Mouse (Mus musculus) neural tube, embryonic 11.5 days (tissue): ENCODE measurements around the gene Apom. TPM values are rescaled to one million over a fixed set of nuclear protein-coding genes. Genes with fewer than 3 reads are reported as not detected.

Source experiments
- ATAC-seq: fragments of 200-750 bp; cut with Nextera tagmentation; 2 replicates; pipeline ENCODE4 v1.8.0; 2017; ENCODE audit warnings: moderate number of reproducible peaks, mild to moderate bottlenecking, moderate TSS enrichment, moderate library complexity; ENCODE audit not compliant: insufficient read depth, low FRiP score, low TSS enrichment
- DNase-seq: peaks from one replicate; pipeline ENCODE4 v3.0.0-alpha.2; 2015; ENCODE audit warnings: low spot score
- H3K27ac ChIP-seq: fragments of 300-500 bp; sonication (generic); 2 replicates; pipeline ENCODE4 v1.5.1; 2014; ENCODE audit warnings: low read depth, mild to moderate bottlenecking, low read length
- H3K27me3 ChIP-seq: fragments of 300-500 bp; sonication (generic); 2 replicates; pipeline ENCODE4 v1.6.1; 2014; ENCODE audit warnings: mild to moderate bottlenecking, low read length, mixed read lengths; ENCODE audit not compliant: control insufficient read depth, insufficient read depth
- H3K36me3 ChIP-seq: fragments of 300-500 bp; sonication (generic); 2 replicates; pipeline ENCODE4 v1.6.1; 2014; ENCODE audit warnings: mild to moderate bottlenecking, low read length, moderate library complexity, mixed read lengths; ENCODE audit not compliant: control insufficient read depth, insufficient read depth
- H3K4me1 ChIP-seq: fragments of 300-500 bp; sonication (generic); 2 replicates; pipeline ENCODE4 v1.6.1; 2014; ENCODE audit warnings: low read length, mixed read lengths; ENCODE audit not compliant: control insufficient read depth, insufficient read depth
- H3K4me2 ChIP-seq: fragments of 300-500 bp; sonication (generic); 2 replicates; pipeline ENCODE4 v1.6.1; 2014; ENCODE audit warnings: low read depth, mild to moderate bottlenecking, moderate library complexity
- H3K4me3 ChIP-seq: fragments of 300-500 bp; sonication (generic); 2 replicates; pipeline ENCODE4 v1.5.1; 2014; ENCODE audit warnings: low read depth, low read length
- H3K9ac ChIP-seq: fragments of 300-500 bp; sonication (generic); 2 replicates; pipeline ENCODE4 v1.6.1; 2014; ENCODE audit warnings: mild to moderate bottlenecking, low read length
- H3K9me3 ChIP-seq: fragments of 300-500 bp; sonication (generic); 2 replicates; pipeline ENCODE4 v1.6.1; 2016; ENCODE audit warnings: low read length; ENCODE audit not compliant: control insufficient read depth
- WGBS: fragments of 180-500 bp; shearing (Covaris S2); extraction: QIAGEN DNeasy Blood & Tissue Kit; methylation state at CpG from one replicate; pipeline ENCODE4 v1.1.7; 2014; 5-methylcytosine and 5-hydroxymethylcytosine counted together
- polyA plus RNA-seq: library from polyadenylated mRNA; unstranded; fragments of >200 nt; fragmentation: Nextera tagmentation; extraction: Ambion mirVana; gene quantifications from 2 replicates; pipeline ENCODE4 v1.2.1, GENCODE M21; 2014

Apom gene
- polyA plus RNA-seq, result 0.81 and 0.93 TPM in 2 replicates

- no peaks in the 10 kb centered on the region for H3K27me3 ChIP-seq
- H3K9ac ChIP-seq, result no peak within 1 kb of the TSS
- no peak within 1 kb of the TSS for H3K4me2 ChIP-seq
- H3K27ac ChIP-seq, result no peak within 1 kb of the TSS
- H3K36me3 ChIP-seq, result no peaks in the 10 kb centered on the region
- H3K4me3 ChIP-seq, result no peak within 1 kb of the TSS
- H3K4me1 ChIP-seq, result peaks cover 3% of the 10 kb centered on the region; the same call in 1 of the 2 replicates
- no peaks in the 10 kb centered on the region for H3K9me3 ChIP-seq
- 81% methylated on average over 15 of the region's 15 CpGs for WGBS
- DNase-seq, result no peak
- ATAC-seq, result no peak
Observed at GRCm38 (mm10) chr17:35131500-35132173, at the start of gene Apom. Gene Apom, minus strand, starts transcription at chr17:35132050.

DNA sequence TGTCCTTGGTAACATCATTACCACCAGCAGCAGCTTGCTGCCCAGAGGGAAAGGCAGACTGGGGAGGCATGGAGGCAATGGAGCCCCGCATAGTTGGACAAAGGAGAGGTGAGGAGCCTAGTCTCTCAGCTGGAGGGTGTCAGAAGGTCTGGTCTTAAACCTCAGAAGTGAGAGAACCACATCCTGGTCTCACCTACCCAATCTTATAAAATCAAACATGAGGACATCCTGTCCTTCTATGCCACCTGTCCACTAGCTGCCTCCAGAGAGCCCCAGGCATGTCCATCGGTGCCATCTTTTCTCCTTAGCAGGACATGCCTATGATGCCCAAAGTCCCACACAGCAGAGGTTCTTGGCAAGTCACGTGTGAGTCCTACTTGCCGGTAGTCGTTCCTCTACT is 48.2 kb upstream of the Apom start:
- H3K4me3 ChIP-seq, result no peak overlapping the region

DNA sequence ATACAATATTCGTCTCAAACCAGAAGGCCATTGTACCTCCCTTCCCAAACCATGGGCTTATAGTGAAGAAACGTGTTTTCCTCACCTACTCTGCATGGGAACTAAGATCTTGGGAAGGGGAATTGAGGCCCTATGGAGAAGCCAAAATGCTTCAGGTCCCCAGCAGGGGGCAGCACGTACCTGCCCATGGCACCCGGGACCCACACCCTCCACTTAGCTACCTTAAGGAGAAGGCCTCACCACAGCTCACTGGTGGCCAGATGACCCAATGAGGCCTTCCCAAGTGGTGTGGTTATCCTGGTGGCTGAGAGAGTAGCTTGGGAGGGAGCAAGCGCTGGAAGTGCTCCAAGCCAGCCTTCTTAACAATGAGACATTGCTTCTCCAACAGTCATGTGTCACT is 46.7 kb upstream of the Apom start:
- no peaks in the 10 kb centered on the region for H3K9me3 ChIP-seq
- H3K27ac ChIP-seq, result no peak overlapping the region
- DNase-seq (peak; percentile 73), ATAC-seq (0 out of 2 replicates have a peak, but pooled peaks have one; percentile 38)
- WGBS, result 15% methylated on average over 5 of the region's 5 CpGs
- H3K4me1 ChIP-seq, result no peaks in the 10 kb centered on the region
- H3K36me3 ChIP-seq, result no peaks in the 10 kb centered on the region
- H3K9ac ChIP-seq, result no peak overlapping the region
- H3K4me2 ChIP-seq, result no peak overlapping the region
- H3K27me3 ChIP-seq, result no peaks in the 10 kb centered on the region
- no peak overlapping the region for H3K4me3 ChIP-seq

More for the DNA sequence above, 48.2 kb upstream of the Apom start:
- H3K4me2 ChIP-seq, result no peak overlapping the region
- WGBS, result 84% methylated on average over 5 of the region's 5 CpGs
- no peak for ATAC-seq
- H3K27ac ChIP-seq, result no peak overlapping the region
- H3K36me3 ChIP-seq, result no peaks in the 10 kb centered on the region
- H3K9ac ChIP-seq, result no peak overlapping the region
- no peak for DNase-seq
- no peaks in the 10 kb centered on the region for H3K27me3 ChIP-seq
- H3K9me3 ChIP-seq, result no peaks in the 10 kb centered on the region
- no peaks in the 10 kb centered on the region for H3K4me1 ChIP-seq

DNA sequence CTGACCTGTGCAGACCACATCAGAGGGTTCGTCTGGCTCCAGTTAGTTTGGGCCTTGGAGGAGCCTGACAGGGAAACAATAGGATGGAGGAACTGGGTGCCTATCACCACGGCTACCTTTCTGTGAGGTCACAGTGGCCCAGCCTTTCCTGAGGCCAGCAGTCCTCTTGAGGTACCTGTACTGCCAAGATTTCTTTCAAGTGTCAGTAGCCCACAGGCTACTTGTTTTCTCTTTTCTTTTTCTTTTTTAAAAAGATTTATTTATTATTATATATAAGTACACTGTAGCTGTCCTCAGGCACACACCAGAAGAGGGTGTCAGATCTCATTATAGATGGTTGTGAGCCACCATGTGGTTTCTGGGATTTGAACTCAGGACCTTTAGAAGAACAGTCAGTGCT is 44.1 kb upstream of the Apom start, which contains the start of gene Aif1:
Gene Aif1, minus strand, starts transcription at position 101 of the 400 bp plus-strand sequence.
- no peak within 1 kb of the TSS for H3K27ac ChIP-seq
- H3K36me3 ChIP-seq, result no peaks in the 10 kb centered on the region
- H3K27me3 ChIP-seq, result no peaks in the 10 kb centered on the region
- no peak within 1 kb of the TSS for H3K4me2 ChIP-seq
- 65% methylated on average over 2 of the region's 2 CpGs for WGBS
- H3K4me1 ChIP-seq, result no peaks in the 10 kb centered on the region
- no peak for DNase-seq
- no peaks in the 10 kb centered on the region for H3K9me3 ChIP-seq
- H3K9ac ChIP-seq, result no peak within 1 kb of the TSS
- H3K4me3 ChIP-seq, result no peak within 1 kb of the TSS
- no peak for ATAC-seq

DNA sequence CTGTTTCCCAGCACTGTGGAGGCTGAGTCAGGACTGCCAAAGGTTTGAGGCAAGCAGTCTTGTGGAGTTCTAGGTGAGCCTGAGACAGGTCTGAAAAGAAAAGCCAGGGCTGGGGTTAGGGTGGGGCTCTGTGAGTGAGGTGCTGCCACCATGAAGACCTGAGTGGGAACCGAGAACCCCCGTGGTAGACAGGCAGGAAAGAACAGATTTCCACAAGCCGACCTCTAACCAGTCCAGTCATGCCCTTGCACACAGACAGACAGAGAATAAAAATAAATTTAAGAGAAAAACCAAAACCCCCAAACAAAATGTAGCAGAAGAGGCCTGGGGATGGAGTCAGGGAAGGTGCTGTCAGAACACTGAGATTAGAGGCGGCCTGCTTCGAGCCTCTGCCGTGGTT is 43.5 kb upstream of the Apom start:
- Histone ChIP-seq H3K9me3 (no peaks in the 10 kb centered on the region), H3K27me3 (no peaks in the 10 kb centered on the region), H3K27ac (no peak overlapping the region), H3K36me3 (no peaks in the 10 kb centered on the region), H3K4me3 (no peak overlapping the region), H3K9ac (no peak overlapping the region), H3K4me2 (no peak overlapping the region), H3K4me1 (no peaks in the 10 kb centered on the region)
- WGBS, result 84% methylated on average over 6 of the region's 6 CpGs
- ATAC-seq, result no peak
- no peak for DNase-seq

- H3K9ac ChIP-seq, result no peak overlapping the region
- 72% methylated on average over 8 of the region's 8 CpGs for WGBS
Observed at GRCm38 (mm10) chr17:35174201-35174977, 42.5 kb upstream of the Apom start.

GRCm38 (mm10) chr17:35173329-35173728 is 41.5 kb upstream of the Apom start:
- Histone ChIP-seq H3K9me3 (no peaks in the 10 kb centered on the region), H3K36me3 (no peaks in the 10 kb centered on the region), H3K9ac (no peak overlapping the region), H3K27me3 (no peaks in the 10 kb centered on the region), H3K4me2 (no peak overlapping the region), H3K27ac (no peak overlapping the region), H3K4me1 (no peaks in the 10 kb centered on the region), H3K4me3 (no peak overlapping the region)
- whole genome bisulfite sequencing, result 75% methylated on average over 3 of the region's 3 CpGs
- no peak for ATAC-seq
- DNase-seq, result no peak

More at GRCm38 (mm10) chr17:35174201-35174977, 42.5 kb upstream of the Apom start:
- no peaks in the 10 kb centered on the region for H3K9me3 ChIP-seq
- ATAC-seq, result no peak
- H3K4me1 ChIP-seq, result no peaks in the 10 kb centered on the region
- no peaks in the 10 kb centered on the region for H3K36me3 ChIP-seq
- no peak overlapping the region for H3K4me3 ChIP-seq
- H3K4me2 ChIP-seq, result no peak overlapping the region
- no peaks in the 10 kb centered on the region for H3K27me3 ChIP-seq
- no peak for DNase-seq
- H3K27ac ChIP-seq, result no peak overlapping the region

GRCm38 (mm10) chr17:35172445-35173234 is 40.8 kb upstream of the Apom start:
- ATAC-seq, result no peak
- 72% methylated on average over 11 of the region's 11 CpGs for WGBS
- no peak for DNase-seq
- H3K4me1 ChIP-seq, result no peaks in the 10 kb centered on the region
- H3K27me3 ChIP-seq, result no peaks in the 10 kb centered on the region
- H3K4me3 ChIP-seq, result no peak overlapping the region
- H3K27ac ChIP-seq, result no peak overlapping the region
- no peaks in the 10 kb centered on the region for H3K9me3 ChIP-seq
- H3K9ac ChIP-seq, result no peak overlapping the region; the same call in 1 of the 2 replicates
- H3K4me2 ChIP-seq, result no peak overlapping the region
- H3K36me3 ChIP-seq, result no peaks in the 10 kb centered on the region
